Mouse (Mus musculus): ENCODE data around the gene 2510039O18Rik.

Gene 2510039O18Rik

DNA sequence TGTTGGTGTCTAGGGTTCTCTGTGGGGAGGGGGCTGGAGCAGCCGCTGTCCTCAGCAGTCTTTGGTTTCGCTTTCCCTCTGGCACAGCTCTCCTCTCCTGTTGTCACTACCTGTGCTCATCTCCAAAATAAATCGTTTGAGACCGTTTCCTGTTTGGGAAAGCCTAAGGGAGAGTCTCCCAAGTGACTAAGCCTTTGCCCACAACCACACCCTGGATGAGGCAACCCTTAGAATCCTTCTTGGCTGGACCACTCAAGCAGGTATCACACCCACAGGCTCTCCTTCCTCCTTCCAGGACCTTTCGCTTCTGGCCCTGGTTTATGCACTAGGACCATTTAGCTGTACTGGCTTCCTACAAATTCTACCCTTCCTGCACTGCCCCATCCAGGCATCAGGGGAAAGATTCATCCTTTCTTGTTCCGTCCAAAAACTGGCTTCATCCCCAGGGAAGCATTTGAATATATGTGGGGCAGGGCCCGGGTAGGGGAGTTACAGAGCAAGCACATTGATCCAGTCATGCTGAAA, 52.9 kb downstream of the 2510039O18Rik start:
- in situ Hi-C loops (cut with MboI), result no loop called here

- in situ Hi-C loops (cut with MboI), result no loop called here
Measured at GRCm38 (mm10) chr4:147995311-147995710, 54.6 kb downstream of the 2510039O18Rik start.

All from mature B cell (primary cell).